Mouse (Mus musculus) embryonic facial prominence, embryonic 15.5 days (tissue): Measurements from ENCODE around the gene Rad51b. TPM values are rescaled to one million over a fixed set of nuclear protein-coding genes. Genes with fewer than 3 reads are reported as not detected.

Experiments
- ATAC-seq: fragments of 200-750 bp; cut with Nextera tagmentation; 2 replicates; pipeline ENCODE4 v1.8.0; 2017; ENCODE audit warnings: low read depth, moderate TSS enrichment; ENCODE audit not compliant: insufficient number of reproducible peaks, low FRiP score, low TSS enrichment
- H3K27ac ChIP-seq: fragments of 300-500 bp; sonication (generic); replicated peaks from 2 replicates; pipeline ENCODE4 v1.5.1; 2015; ENCODE audit warnings: mild to moderate bottlenecking, inconsistent platforms
- H3K27me3 ChIP-seq: fragments of 300-500 bp; sonication (generic); 2 replicates; pipeline ENCODE4 v1.6.1; 2015; ENCODE audit warnings: inconsistent platforms
- H3K36me3 ChIP-seq: fragments of 300-500 bp; sonication (generic); 2 replicates; pipeline ENCODE4 v1.6.1; 2015; ENCODE audit warnings: mild to moderate bottlenecking, inconsistent platforms
- H3K4me1 ChIP-seq: fragments of 300-500 bp; sonication (generic); 2 replicates; pipeline ENCODE4 v1.6.1; 2015; ENCODE audit warnings: inconsistent platforms
- H3K4me2 ChIP-seq: fragments of 300-500 bp; sonication (generic); replicated peaks from 2 replicates; pipeline ENCODE4 v1.6.1; 2015; ENCODE audit warnings: mild to moderate bottlenecking, inconsistent platforms
- H3K4me3 ChIP-seq: fragments of 300-500 bp; sonication (generic); replicated peaks from 2 replicates; pipeline ENCODE4 v1.5.1; 2015; ENCODE audit warnings: mild to moderate bottlenecking, inconsistent platforms
- H3K9ac ChIP-seq: fragments of 300-500 bp; sonication (generic); 2 replicates; pipeline ENCODE4 v1.6.1; 2015; ENCODE audit warnings: inconsistent platforms
- H3K9me3 ChIP-seq: fragments of 300-500 bp; sonication (generic); replicated peaks from 2 replicates; pipeline ENCODE4 v1.6.1; 2016; ENCODE audit warnings: inconsistent platforms
- WGBS: fragments of 180-500 bp; shearing (Covaris S2); methylation state at CpG from one replicate; pipeline ENCODE4 v1.1.7; 2015; 5-methylcytosine and 5-hydroxymethylcytosine counted together
- polyA plus RNA-seq: library from polyadenylated mRNA; unstranded; fragments of >200 nt; fragmentation: Nextera tagmentation; extraction: Ambion mirVana; gene quantifications from 2 replicates; pipeline ENCODE4 v1.2.1, GENCODE M21; 2015

Gene Rad51b
- polyA plus RNA-seq, 1 experiment from 2014 or later = 7.3 TPM

DNA sequence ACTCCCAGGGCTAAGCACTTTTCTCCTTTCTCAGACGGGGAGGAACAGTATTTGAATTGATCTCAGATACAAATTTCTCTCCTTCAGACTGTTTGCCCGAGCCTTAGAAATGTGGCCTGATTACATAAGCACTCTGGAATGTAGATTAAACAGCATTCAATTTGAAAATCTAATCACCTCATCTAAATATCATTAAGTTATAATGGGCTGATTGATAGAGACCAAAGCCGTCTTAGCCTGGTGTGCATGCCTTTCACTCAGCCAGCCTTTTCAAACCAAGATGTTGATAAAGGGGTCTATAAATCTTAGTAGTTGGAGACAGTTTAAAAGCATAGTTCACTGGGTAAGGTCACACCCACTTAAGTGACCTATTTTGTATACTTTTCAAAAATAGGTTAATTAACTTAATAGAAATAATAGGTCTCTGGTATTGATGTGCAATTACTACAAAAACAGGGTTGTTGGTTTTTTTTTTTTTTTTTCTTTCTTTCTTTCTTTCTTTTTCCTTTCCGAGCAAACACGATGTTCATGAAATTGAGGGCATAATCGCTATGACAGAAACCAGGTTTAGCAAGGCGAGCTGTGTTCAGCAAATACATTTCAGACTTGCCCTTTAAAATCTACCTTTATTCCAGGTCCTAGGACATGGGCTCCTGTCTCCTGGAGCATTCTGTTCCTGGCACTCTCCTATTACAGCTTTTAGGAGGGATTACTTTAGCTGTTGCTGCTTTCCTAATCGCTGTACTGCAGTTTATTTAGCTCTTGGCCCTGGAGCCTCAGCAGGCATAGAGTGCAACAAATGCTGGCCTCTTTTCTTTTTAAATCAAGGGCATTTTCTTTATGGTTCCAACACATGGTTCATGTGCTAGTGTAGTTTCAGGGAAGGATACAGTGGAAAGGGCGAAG lies 238.7 kb downstream of the Rad51b start:
- no peaks in the 10 kb centered on the region for H3K27me3 ChIP-seq
- no peak overlapping the region for H3K4me2 ChIP-seq
- no peak overlapping the region for H3K4me3 ChIP-seq
- H3K27ac ChIP-seq = peak overlapping the region; percentile 48; the same call in 1 of the 2 replicates
- WGBS = 43% methylated on average over 9 of the region's 9 CpGs
- ATAC-seq = no peak
- no peaks in the 10 kb centered on the region for H3K36me3 ChIP-seq
- no peak overlapping the region for H3K9ac ChIP-seq
- H3K9me3 ChIP-seq = no peaks in the 10 kb centered on the region
- H3K4me1 ChIP-seq = peaks cover 16% of the 10 kb centered on the region

DNA sequence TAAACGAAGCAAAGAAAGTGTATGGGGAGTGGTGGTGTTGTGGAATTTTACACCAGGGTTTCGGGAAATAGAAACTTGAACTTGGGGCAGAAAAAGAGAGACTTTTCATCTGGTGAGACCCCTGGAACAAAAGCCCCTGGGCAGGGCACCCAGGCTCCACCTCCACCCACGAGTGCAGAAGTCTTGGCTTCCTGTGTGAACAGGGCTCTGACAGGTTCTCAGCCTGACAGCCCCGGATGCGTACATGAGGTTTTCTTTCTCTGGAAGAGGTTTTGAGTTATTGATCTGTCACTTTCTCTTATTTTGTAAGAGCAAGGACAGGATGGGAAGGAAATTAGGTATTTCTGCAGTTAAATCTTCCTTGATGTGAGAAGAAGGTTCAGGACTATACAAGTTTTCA lies 243.1 kb downstream of the Rad51b start:
- no peaks in the 10 kb centered on the region for H3K36me3 ChIP-seq
- WGBS = 53% methylated on average over 5 of the region's 5 CpGs
- ATAC-seq = no peak

DNA sequence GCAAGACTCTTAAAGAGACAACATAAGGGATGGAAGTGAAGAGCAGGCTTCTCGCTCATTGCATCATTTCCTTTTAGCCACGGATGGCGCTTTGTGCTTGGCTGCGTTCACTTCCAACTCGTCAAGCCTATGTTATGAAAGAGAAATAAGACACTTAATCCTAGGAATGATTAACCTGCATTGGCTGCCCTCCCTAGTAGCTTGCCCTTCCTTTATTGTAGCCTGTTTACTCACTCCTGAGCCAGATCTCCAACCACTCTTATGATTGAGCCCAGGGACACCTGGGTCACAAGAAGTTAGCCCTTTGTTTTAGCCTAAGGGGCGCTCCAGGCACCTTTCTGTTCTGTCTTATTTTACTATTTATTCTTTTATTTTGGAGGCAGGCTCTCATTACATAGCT lies 244.5 kb downstream of the Rad51b start:
- Histone ChIP-seq H3K4me1 (0 out of 2 replicates have a peak, but pooled peaks cover 3% of the 10 kb centered on the region), H3K9ac (no peak overlapping the region), H3K27ac (0 out of 2 replicates have a peak overlapping the region, but pooled peaks have one; percentile 13), H3K36me3 (no peaks in the 10 kb centered on the region), H3K4me2 (no peak overlapping the region), H3K4me3 (no peak overlapping the region), H3K9me3 (no peaks in the 10 kb centered on the region), H3K27me3 (no peaks in the 10 kb centered on the region)
- ATAC-seq = no peak
- 78% methylated on average over 6 of the region's 6 CpGs for WGBS

More for the DNA sequence above, 243.1 kb downstream of the Rad51b start:
- Histone ChIP-seq H3K4me2 (no peak overlapping the region), H3K27me3 (no peaks in the 10 kb centered on the region), H3K9me3 (no peaks in the 10 kb centered on the region), H3K9ac (no peak overlapping the region), H3K4me1 (0 out of 2 replicates have a peak, but pooled peaks cover 8% of the 10 kb centered on the region), H3K4me3 (no peak overlapping the region), H3K27ac (no peak overlapping the region)

DNA sequence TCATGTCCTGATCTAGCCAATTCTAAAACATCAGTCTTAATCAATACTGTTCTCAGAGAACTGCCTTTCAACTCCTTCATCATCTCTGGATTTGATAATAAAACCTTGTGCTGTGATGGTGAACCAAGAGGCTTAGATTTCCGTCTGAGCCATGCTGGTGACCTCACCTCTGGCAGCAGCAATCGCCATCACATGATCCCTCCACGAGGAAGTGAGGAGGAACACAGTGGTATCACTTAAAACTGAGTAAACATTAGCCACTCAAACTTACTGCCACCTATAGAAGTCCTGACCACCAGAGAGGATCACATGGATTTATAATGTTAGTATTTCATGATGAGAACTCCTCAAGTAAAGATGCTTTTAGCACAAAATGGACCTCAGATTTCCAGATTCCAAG lies 248.0 kb downstream of the Rad51b start:
- Histone ChIP-seq H3K27me3 (no peaks in the 10 kb centered on the region), H3K9me3 (no peaks in the 10 kb centered on the region), H3K4me3 (no peak overlapping the region), H3K27ac (peak overlapping the region; percentile 28; the same call in 1 of the 2 replicates), H3K4me1 (peaks cover 14% of the 10 kb centered on the region; the same call in 1 of the 2 replicates), H3K36me3 (no peaks in the 10 kb centered on the region), H3K4me2 (no peak overlapping the region), H3K9ac (no peak overlapping the region)
- no peak for ATAC-seq
- WGBS = 60% methylated on average over 3 of the region's 3 CpGs

DNA sequence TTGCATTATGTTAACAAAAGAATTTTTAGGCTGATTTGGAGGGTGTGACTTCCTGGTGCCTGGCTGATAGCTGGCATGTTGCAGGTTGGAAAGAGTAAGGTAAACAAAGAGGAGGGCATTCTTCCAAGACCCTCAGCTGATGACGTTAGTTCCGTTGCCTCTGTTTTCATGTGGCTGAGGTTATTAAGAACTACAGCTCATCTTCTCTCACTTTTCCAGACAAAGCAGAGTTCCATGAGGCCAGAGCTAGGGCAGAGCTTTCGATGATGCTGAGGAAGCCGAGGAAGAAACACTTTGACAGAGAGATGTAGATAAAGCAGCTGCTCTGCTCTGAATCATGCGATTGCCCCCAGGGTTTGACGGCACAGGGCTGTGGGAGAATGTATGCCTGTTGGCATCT lies 250.5 kb downstream of the Rad51b start:
- H3K36me3 ChIP-seq = no peaks in the 10 kb centered on the region
- peaks cover 14% of the 10 kb centered on the region; the same call in 1 of the 2 replicates for H3K4me1 ChIP-seq
- ATAC-seq = no peak
- WGBS = 40% methylated on average over 6 of the region's 6 CpGs
- H3K27ac ChIP-seq = peak overlapping the region; percentile 44; the same call in 1 of the 2 replicates
- no peak overlapping the region for H3K9ac ChIP-seq
- no peaks in the 10 kb centered on the region for H3K27me3 ChIP-seq
- no peaks in the 10 kb centered on the region for H3K9me3 ChIP-seq
- no peak overlapping the region for H3K4me3 ChIP-seq
- no peak overlapping the region for H3K4me2 ChIP-seq

DNA sequence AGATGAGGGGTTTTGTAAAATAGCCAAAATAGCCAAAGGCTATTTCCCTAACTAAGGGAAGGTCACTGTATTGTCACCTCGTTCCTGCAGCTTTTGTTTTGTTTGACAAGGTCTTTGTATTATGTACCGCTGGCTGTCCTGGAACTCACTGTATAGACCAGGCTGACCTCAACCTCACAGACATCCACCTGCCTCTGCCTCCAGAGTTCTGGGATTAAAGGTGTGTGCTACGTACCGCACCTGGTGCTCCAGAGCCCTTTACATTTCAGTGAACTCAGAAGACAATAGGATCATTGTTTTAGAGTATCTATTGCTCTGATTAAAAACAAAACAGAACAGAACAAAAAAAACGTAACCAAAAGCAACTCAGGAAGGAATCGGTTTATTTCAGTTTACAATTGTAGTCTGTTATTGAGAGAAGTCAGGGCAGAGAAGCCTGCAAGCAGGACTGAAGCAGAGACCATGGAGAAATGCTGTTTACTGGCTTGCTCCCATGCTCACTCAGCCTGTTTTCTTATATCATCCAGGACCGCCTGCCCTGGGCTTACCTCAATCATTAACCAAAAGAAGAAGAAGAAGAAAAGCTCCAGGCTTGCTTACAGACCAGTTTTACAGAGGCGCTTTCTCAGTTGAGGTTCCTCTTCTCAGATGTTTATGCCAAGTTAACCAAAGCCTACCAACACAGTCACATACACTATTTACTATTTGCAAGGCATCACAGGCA lies 251.7 kb downstream of the Rad51b start:
- H3K27ac ChIP-seq = no peak overlapping the region; the same call in 1 of the 2 replicates
- peaks cover 14% of the 10 kb centered on the region; the same call in 1 of the 2 replicates for H3K4me1 ChIP-seq
- H3K27me3 ChIP-seq = no peaks in the 10 kb centered on the region
- H3K9ac ChIP-seq = no peak overlapping the region
- H3K9me3 ChIP-seq = no peaks in the 10 kb centered on the region
- no peak overlapping the region for H3K4me2 ChIP-seq
- no peaks in the 10 kb centered on the region for H3K36me3 ChIP-seq
- 75% methylated on average over 8 of the region's 8 CpGs for WGBS
- no peak overlapping the region for H3K4me3 ChIP-seq
- no peak for ATAC-seq

DNA sequence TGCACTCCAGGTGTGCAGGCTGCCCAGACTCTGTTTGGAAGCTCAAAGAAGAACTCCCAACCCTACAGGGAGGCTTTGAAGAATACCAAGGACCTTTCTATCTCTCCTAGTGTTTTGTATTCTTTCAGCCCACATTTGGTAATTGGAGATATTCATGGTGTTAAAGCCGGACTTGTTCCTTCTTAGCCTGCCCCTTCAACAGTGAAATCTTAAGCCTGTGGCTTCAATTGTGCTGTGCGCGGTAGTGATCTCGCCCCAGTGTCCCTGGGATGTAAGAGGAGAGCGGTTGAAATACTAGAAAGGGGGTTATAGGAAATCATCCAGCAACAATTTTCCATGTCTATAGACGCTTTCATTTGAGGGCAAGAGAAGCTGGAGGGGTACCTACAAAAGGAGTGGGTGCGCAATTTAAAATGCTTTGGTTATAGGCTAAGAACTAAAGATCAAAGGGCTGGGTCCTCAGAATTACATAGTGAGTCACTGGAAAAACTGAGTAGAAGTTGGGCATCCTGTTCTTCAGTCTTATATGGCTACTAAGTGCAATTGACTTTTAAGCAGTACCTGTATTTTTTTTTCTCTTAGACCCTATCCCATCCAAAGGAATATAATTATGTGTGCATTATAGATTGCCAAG lies 253.1 kb downstream of the Rad51b start:
- no peak overlapping the region for H3K4me2 ChIP-seq
- peaks cover 12% of the 10 kb centered on the region; the same call in 1 of the 2 replicates for H3K4me1 ChIP-seq
- H3K9ac ChIP-seq = no peak overlapping the region
- H3K27ac ChIP-seq = no peak overlapping the region
- 66% methylated on average over 7 of the region's 7 CpGs for WGBS
- no peak overlapping the region for H3K4me3 ChIP-seq
- no peaks in the 10 kb centered on the region for H3K9me3 ChIP-seq
- ATAC-seq = 0 out of 2 replicates have a peak, but pooled peaks have one; percentile 12
- H3K36me3 ChIP-seq = no peaks in the 10 kb centered on the region
- H3K27me3 ChIP-seq = no peaks in the 10 kb centered on the region

DNA sequence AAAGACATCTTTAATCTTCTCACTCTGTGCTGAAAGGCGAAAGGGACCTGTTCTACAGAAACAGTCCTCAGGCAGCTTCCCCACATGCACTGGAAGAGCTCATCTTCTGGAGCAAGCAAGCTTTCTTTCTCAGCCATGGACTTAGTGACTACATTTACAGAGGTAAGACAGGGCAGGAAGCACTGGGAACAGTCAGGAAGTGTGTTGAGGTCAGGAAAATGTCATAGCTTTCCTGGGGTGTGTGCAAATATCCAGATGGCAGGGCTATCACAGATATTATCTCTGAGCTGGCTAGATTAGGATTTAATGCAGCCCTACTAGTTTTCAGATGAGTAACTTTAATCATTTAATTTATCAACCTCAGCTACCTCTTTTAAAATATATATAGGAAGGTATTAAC lies 254.2 kb downstream of the Rad51b start:
- Histone ChIP-seq H3K4me1 (peaks cover 12% of the 10 kb centered on the region; the same call in 1 of the 2 replicates), H3K4me3 (no peak overlapping the region), H3K4me2 (no peak overlapping the region), H3K27ac (0 out of 2 replicates have a peak overlapping the region, but pooled peaks have one; percentile 22), H3K9me3 (no peaks in the 10 kb centered on the region), H3K27me3 (no peaks in the 10 kb centered on the region), H3K9ac (no peak overlapping the region), H3K36me3 (no peaks in the 10 kb centered on the region)
- ATAC-seq = no peak
- 83% methylated on average over 1 of the region's 1 CpGs for WGBS

DNA sequence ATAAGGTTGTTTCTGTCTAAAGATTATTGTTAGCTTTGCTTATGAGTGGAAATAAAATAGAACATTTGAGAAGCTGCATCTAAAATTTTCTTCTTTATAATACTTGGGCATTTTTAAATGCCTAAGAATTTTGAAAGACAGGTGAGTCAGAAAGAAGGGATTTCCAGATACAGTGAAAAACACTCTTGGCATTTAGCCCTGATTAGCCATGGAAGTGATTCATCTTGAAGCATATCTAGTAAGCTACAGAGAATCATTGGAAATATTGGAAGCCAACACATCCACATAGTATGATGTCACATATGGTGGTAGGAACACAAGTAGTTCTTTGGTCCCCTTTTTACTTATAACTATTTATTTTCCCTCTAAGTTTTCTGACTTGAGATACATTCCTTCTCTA lies 256.0 kb downstream of the Rad51b start:
- Histone ChIP-seq H3K9ac (no peak overlapping the region), H3K9me3 (no peaks in the 10 kb centered on the region), H3K27ac (no peak overlapping the region), H3K4me3 (no peak overlapping the region), H3K4me2 (no peak overlapping the region), H3K4me1 (0 out of 2 replicates have a peak, but pooled peaks cover 6% of the 10 kb centered on the region), H3K36me3 (no peaks in the 10 kb centered on the region), H3K27me3 (no peaks in the 10 kb centered on the region)
- no peak for ATAC-seq

DNA sequence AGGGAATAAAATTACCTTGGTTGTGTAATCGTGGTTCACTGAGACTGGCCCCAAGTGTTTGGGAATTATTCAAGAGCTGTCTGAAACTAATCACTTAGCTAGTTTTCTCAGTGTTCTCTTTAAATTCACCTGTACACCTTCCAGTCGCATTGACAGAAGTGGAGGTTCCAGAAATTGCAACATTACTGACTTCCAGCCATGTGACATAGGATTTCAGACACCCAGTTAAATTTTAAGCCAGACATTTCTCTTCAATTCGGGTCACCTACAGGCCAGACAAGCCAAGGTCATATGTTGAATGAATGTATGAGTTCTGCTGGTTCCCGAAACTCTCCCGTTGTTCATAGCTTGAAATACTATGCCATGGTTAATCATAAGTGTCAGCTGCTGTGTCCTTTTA lies 260.8 kb downstream of the Rad51b start:
- ATAC-seq = no peak
- Histone ChIP-seq H3K4me2 (no peak overlapping the region), H3K27ac (no peak overlapping the region), H3K4me3 (no peak overlapping the region), H3K36me3 (no peaks in the 10 kb centered on the region), H3K9ac (no peak overlapping the region), H3K27me3 (no peaks in the 10 kb centered on the region), H3K9me3 (no peaks in the 10 kb centered on the region), H3K4me1 (0 out of 2 replicates have a peak, but pooled peaks cover 6% of the 10 kb centered on the region)
- 72% methylated on average over 5 of the region's 5 CpGs for WGBS

DNA sequence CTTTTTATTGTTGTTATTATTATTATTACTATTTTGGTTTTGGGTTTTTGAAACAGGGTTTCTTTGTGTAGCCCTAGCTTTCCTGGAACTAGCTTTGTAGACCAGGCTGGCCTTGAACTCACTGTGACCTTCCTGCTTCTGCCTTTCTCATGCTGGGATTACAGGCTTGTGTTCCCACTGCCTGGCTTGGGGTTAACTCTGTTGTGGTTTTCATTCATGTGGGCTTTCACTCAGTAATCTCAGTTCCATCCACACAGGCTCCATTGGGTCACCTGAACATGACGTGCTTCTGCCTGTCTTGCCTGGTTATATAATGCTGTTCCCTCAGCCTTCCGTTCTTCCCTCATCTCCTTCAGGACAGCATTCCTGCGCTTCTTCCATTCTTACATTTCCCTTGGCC lies 261.6 kb downstream of the Rad51b start:
- no peak overlapping the region for H3K4me2 ChIP-seq
- 0 out of 2 replicates have a peak, but pooled peaks cover 6% of the 10 kb centered on the region for H3K4me1 ChIP-seq
- no peaks in the 10 kb centered on the region for H3K9me3 ChIP-seq
- no peaks in the 10 kb centered on the region for H3K27me3 ChIP-seq
- no peak for ATAC-seq
- peak overlapping the region; percentile 78 for H3K27ac ChIP-seq
- WGBS = 83% methylated on average over 3 of the region's 3 CpGs
- H3K4me3 ChIP-seq = no peak overlapping the region
- H3K9ac ChIP-seq = no peak overlapping the region
- H3K36me3 ChIP-seq = no peaks in the 10 kb centered on the region
